Mouse (Mus musculus) layer of hippocampus, adult 2 months (tissue): ENCODE data around the gene Pip4k2c. TPM values are rescaled to one million over a fixed set of nuclear protein-coding genes. Genes with fewer than 3 reads are reported as not detected.
A peak's percentile ranks its signal among the peaks of the same experiment; 100 is the strongest.

ENCODE experiments used
- DNase-seq, 2 experiments: peaks; one replicate each; pipeline ENCODE4 v3.0.0; 2022; ENCODE audit warnings: low spot score in 2 of 2
- H3K27ac ChIP-seq: fragments of 200-600 bp; 2 replicates; pipeline ENCODE4 v1.8.1; 2022
- H3K4me3 ChIP-seq: fragments of 200-600 bp; 2 replicates; pipeline ENCODE4 v1.8.1; 2022; ENCODE audit warnings: mild to moderate bottlenecking
- CTCF ChIP-seq: fragments of 200-600 bp; conservative IDR thresholded peaks from 2 replicates; pipeline ENCODE4 v1.8.1; 2022; ENCODE audit warnings: antibody characterized with exemption, mild to moderate bottlenecking, moderate library complexity
- total RNA-seq, 2 experiments: library from RNA; stranded (reverse); gene quantifications; 2 replicates each; pipeline ENCODE4 v1.2.3; 2021

Pip4k2c gene
- total RNA-seq, 2 experiments from 2014 or later, result 98.0 to 98.6 TPM

- DNase-seq, result no peak
- Histone ChIP-seq H3K4me3 (no peak overlapping the region), H3K27ac (peak overlapping the region; percentile 94)
- TF ChIP-seq CTCF, result no peak
These were observed 20.8 kb downstream of the Pip4k2c start for GRCm38 (mm10) chr10:127190398-127191190.

- Histone ChIP-seq H3K4me3 (peak within 1 kb of the TSS; percentile 67), H3K27ac (peak within 1 kb of the TSS; percentile 94)
- DNase-seq, result no peak
- no peak for TF ChIP-seq CTCF
These were observed 21.6 kb downstream of the Pip4k2c start, which contains the start of gene Arhgef25 for GRCm38 (mm10) chr10:127189651-127190381. Arhgef25 (minus strand) TSS chr10:127190083.

- peak overlapping the region; percentile 94 for H3K27ac ChIP-seq
- DNase-seq, result peak in 1 of 2 experiments; percentile 51
- peak overlapping the region; percentile 67 for H3K4me3 ChIP-seq
- TF ChIP-seq CTCF, result no peak
These were observed 22.2 kb downstream of the Pip4k2c start for GRCm38 (mm10) chr10:127189116-127189650.

- H3K4me3 ChIP-seq, result peak overlapping the region; percentile 67
- peak overlapping the region; percentile 94 for H3K27ac ChIP-seq
- DNase-seq, result peak in 1 of 2 experiments; percentile 63
- no peak for TF ChIP-seq CTCF
These were observed 22.8 kb downstream of the Pip4k2c start for GRCm38 (mm10) chr10:127188465-127189115.

GRCm38 (mm10) chr10:127188079-127188453, 23.3 kb downstream of the Pip4k2c start:
- H3K27ac ChIP-seq, result peak overlapping the region; percentile 94
- no peak for TF ChIP-seq CTCF
- DNase-seq, result no peak
- peak overlapping the region; percentile 67 for H3K4me3 ChIP-seq

- TF ChIP-seq CTCF, result no peak
- H3K27ac ChIP-seq, result peak overlapping the region; percentile 94
- peak; percentile 87 to 89 for DNase-seq
- peak overlapping the region; percentile 67 for H3K4me3 ChIP-seq
These were observed 23.9 kb downstream of the Pip4k2c start for GRCm38 (mm10) chr10:127187371-127188078.

GRCm38 (mm10) chr10:127186451-127186850, 24.9 kb downstream of the Pip4k2c start:
- Histone ChIP-seq H3K27ac (peak overlapping the region; percentile 94), H3K4me3 (no peak overlapping the region)
- DNase-seq, result no peak
- peak; percentile 67 for TF ChIP-seq CTCF

GRCm38 (mm10) chr10:127185506-127185905, 25.9 kb downstream of the Pip4k2c start:
- TF ChIP-seq CTCF, result no peak
- DNase-seq, result no peak
- Histone ChIP-seq H3K4me3 (no peak overlapping the region), H3K27ac (peak overlapping the region; percentile 43)

- peak overlapping the region; percentile 43 for H3K27ac ChIP-seq
- DNase-seq, result no peak
- H3K4me3 ChIP-seq, result no peak overlapping the region
- TF ChIP-seq CTCF, result no peak
These were observed 26.3 kb downstream of the Pip4k2c start for GRCm38 (mm10) chr10:127185101-127185500.

- no peak for DNase-seq
- Histone ChIP-seq H3K4me3 (no peak overlapping the region), H3K27ac (peak overlapping the region; percentile 28; the same call in 1 of the 2 replicates)
- no peak for TF ChIP-seq CTCF
These were observed 27.6 kb downstream of the Pip4k2c start for GRCm38 (mm10) chr10:127183759-127184158.

GRCm38 (mm10) chr10:127182624-127183023, 28.8 kb downstream of the Pip4k2c start:
- DNase-seq, result no peak
- Histone ChIP-seq H3K4me3 (no peak overlapping the region), H3K27ac (peak overlapping the region; percentile 39; the same call in 1 of the 2 replicates)
- TF ChIP-seq CTCF, result no peak

- H3K4me3 ChIP-seq, result no peak overlapping the region
- no peak for DNase-seq
- H3K27ac ChIP-seq, result peak overlapping the region; percentile 89
- no peak for TF ChIP-seq CTCF
These were observed 29.8 kb downstream of the Pip4k2c start for GRCm38 (mm10) chr10:127181566-127181965.

- no peak for TF ChIP-seq CTCF
- no peak for DNase-seq
- Histone ChIP-seq H3K4me3 (no peak overlapping the region), H3K27ac (peak overlapping the region; percentile 89)
These were observed 30.7 kb downstream of the Pip4k2c start for GRCm38 (mm10) chr10:127180695-127181047.
